Mouse (Mus musculus) G1E (cell line): ENCODE measurements around the gene Sfrp5.

Experiments used
- CTCF ChIP-seq: IDR thresholded peaks from 2 replicates; pipeline ENCODE4 v1.5.1; 2012; ENCODE audit warnings: low read depth, low read length, inconsistent platforms, mixed read lengths
- GATA1 ChIP-seq: IDR thresholded peaks from 2 replicates; pipeline ENCODE4 v1.6.1; 2012; ENCODE audit warnings: borderline replicate concordance, low read length, inconsistent platforms, mixed read lengths
- POLR2AphosphoS5 ChIP-seq: IDR thresholded peaks from 2 replicates; pipeline ENCODE4 v1.6.1; 2012; ENCODE audit warnings: low read depth, low read length, inconsistent platforms; ENCODE audit not compliant: insufficient replicate concordance
- TAL1 ChIP-seq: conservative IDR thresholded peaks from 2 replicates; pipeline ENCODE4 v1.6.1; 2012; ENCODE audit warnings: low read depth, low read length, inconsistent platforms, mixed read lengths

DNA sequence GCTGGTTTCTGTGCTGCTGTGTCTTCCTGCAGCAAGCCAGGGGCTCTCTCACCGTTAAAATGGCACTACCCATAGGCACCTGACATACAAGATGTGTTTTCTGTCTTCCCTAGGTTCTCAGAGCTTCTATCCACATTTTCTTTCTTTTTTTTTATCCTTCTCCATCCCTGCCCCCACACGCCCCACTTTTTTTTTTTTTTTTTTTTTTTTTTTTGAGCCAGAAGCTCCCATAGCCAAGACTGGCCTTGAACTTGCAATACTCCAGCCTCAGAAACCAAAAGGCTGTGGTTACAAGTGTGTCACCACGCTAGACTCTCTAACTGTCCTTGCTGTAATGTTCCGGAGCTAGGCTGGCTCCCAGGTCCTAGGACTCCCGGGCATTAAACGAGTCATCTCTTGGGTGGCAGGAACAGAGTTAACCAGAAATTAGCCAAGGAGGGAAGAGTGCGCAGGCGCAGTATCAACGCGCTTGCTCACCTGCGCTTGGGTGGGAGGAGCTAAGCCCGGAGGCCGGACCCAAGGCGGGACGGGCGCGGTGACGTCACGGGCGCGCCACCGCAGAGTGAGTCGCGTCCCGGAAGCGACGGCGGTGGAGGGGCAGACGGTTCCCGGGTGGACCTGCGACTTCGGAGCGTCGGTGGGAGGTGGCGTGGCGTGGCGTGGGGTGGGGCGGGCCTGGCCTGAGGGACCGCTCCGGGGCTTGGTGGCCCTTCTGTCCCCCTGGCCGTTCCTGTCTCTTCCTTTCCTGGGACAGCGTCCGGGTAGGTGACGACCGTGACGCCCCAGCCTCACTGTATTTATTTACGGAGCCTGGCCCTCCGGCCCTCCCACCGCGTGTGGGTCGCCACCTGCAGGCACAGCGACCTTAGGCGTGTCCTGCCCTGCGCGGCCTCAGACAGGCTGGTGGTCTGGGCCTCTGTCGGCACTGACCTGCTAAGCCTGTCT, 31.8 kb downstream of the Sfrp5 start:
- TF ChIP-seq CTCF (no peak), TAL1 (no peak), POLR2AphosphoS5 (no peak), GATA1 (no peak)
